Mouse (Mus musculus): ENCODE results near the gene Frzb. TPM values are rescaled to one million over a fixed set of nuclear protein-coding genes. Genes with fewer than 3 reads are reported as not detected.

Gene Frzb
- total and polyA plus RNA-seq, 2 experiments from 2014 or later: 2.4 to 2.5 TPM

GRCm38 (mm10) chr2:80465991-80466821 lies 18.8 kb upstream of the Frzb start:
- ATAC-seq (ENCODE audit: low FRiP score) (no peak), DNase-seq (ENCODE audit: low spot score) (no peak)
- no peak overlapping the region for H3K4me3 ChIP-seq (ENCODE audit: low read depth, low read length)
- H3K27me3 ChIP-seq (ENCODE audit: insufficient read depth, low read length): no peaks in the 10 kb centered on the region
- no peak for TF ChIP-seq CTCF (IDR thresholded peaks at IDR 0.05)
- H3K27ac ChIP-seq (ENCODE audit: low read depth, low read length): no peak overlapping the region
- no peaks in the 10 kb centered on the region for H3K36me3 ChIP-seq (ENCODE audit: insufficient read depth, low read length)
- no peaks in the 10 kb centered on the region for H3K9me3 ChIP-seq (ENCODE audit: low read length)
- H3K4me2 ChIP-seq (ENCODE audit: low read depth, low read length, poor library complexity, severe bottlenecking): no peak overlapping the region
- no peak overlapping the region for H3K9ac ChIP-seq (replicated peaks; ENCODE audit: low read length, poor library complexity, severe bottlenecking)
- 88% methylated on average over 16 of the region's 16 CpGs for WGBS
- no peaks in the 10 kb centered on the region for H3K4me1 ChIP-seq (ENCODE audit: insufficient read depth, low read length)

- Histone ChIP-seq H3K9me3 (ENCODE audit: low read length) (no peaks in the 10 kb centered on the region), H3K9ac (replicated peaks; ENCODE audit: low read length, poor library complexity, severe bottlenecking) (no peak overlapping the region), H3K4me2 (ENCODE audit: low read depth, low read length, poor library complexity, severe bottlenecking) (no peak overlapping the region), H3K4me3 (ENCODE audit: low read depth, low read length) (no peak overlapping the region), H3K4me1 (ENCODE audit: insufficient read depth, low read length) (no peaks in the 10 kb centered on the region), H3K27ac (ENCODE audit: low read depth, low read length) (no peak overlapping the region), H3K27me3 (ENCODE audit: insufficient read depth, low read length) (no peaks in the 10 kb centered on the region), H3K36me3 (ENCODE audit: insufficient read depth, low read length) (no peaks in the 10 kb centered on the region)
- 51% methylated on average over 8 of the region's 8 CpGs for WGBS
- DNase-seq (ENCODE audit: low spot score) (no peak), ATAC-seq (ENCODE audit: low FRiP score) (no peak)
- TF ChIP-seq CTCF (IDR thresholded peaks at IDR 0.05): no peak
These were observed 14.4 kb upstream of the Frzb start for GRCm38 (mm10) chr2:80461827-80462226.

- under 1% methylated on average over 12 of the region's 12 CpGs for WGBS
- DNase-seq (ENCODE audit: low spot score) (peak; percentile 19), ATAC-seq (ENCODE audit: low FRiP score) (peak; percentile 14; the same call in 1 of the 2 replicates)
- Histone ChIP-seq H3K4me1 (ENCODE audit: insufficient read depth, low read length) (no peaks in the 10 kb centered on the region), H3K9me3 (ENCODE audit: low read length) (no peaks in the 10 kb centered on the region), H3K9ac (replicated peaks; ENCODE audit: low read length, poor library complexity, severe bottlenecking) (no peak overlapping the region), H3K27me3 (ENCODE audit: insufficient read depth, low read length) (peaks cover 15% of the 10 kb centered on the region), H3K27ac (ENCODE audit: low read depth, low read length) (no peak overlapping the region), H3K4me3 (ENCODE audit: low read depth, low read length) (peak overlapping the region; percentile 56), H3K4me2 (ENCODE audit: low read depth, low read length, poor library complexity, severe bottlenecking) (peak overlapping the region; percentile 100), H3K36me3 (ENCODE audit: insufficient read depth, low read length) (no peaks in the 10 kb centered on the region)
- peak; percentile 25; the same call in 1 of the 2 replicates for TF ChIP-seq CTCF (IDR thresholded peaks at IDR 0.05)
These were observed 806 bp upstream of the Frzb start for GRCm38 (mm10) chr2:80448231-80448630.

GRCm38 (mm10) chr2:80446308-80447151 lies 895 bp downstream of the Frzb start:
- Histone ChIP-seq H3K4me3 (ENCODE audit: low read depth, low read length) (peak overlapping the region; percentile 56), H3K4me1 (ENCODE audit: insufficient read depth, low read length) (no peaks in the 10 kb centered on the region), H3K27ac (ENCODE audit: low read depth, low read length) (no peak overlapping the region), H3K4me2 (ENCODE audit: low read depth, low read length, poor library complexity, severe bottlenecking) (peak overlapping the region; percentile 100), H3K27me3 (ENCODE audit: insufficient read depth, low read length) (peaks cover 15% of the 10 kb centered on the region), H3K9me3 (ENCODE audit: low read length) (no peaks in the 10 kb centered on the region), H3K9ac (replicated peaks; ENCODE audit: low read length, poor library complexity, severe bottlenecking) (peak overlapping the region; percentile 40), H3K36me3 (ENCODE audit: insufficient read depth, low read length) (no peaks in the 10 kb centered on the region)
- DNase-seq (ENCODE audit: low spot score) (peak; percentile 25), ATAC-seq (ENCODE audit: low FRiP score) (peak; percentile 49)
- under 1% methylated on average over 54 of the region's 54 CpGs for WGBS
- no peak for TF ChIP-seq CTCF (IDR thresholded peaks at IDR 0.05)

GRCm38 (mm10) chr2:80445926-80446307 lies 1.5 kb downstream of the Frzb start:
- Histone ChIP-seq H3K4me3 (ENCODE audit: low read depth, low read length) (peak overlapping the region; percentile 56), H3K9ac (replicated peaks; ENCODE audit: low read length, poor library complexity, severe bottlenecking) (no peak overlapping the region), H3K4me1 (ENCODE audit: insufficient read depth, low read length) (no peaks in the 10 kb centered on the region), H3K9me3 (ENCODE audit: low read length) (no peaks in the 10 kb centered on the region), H3K27ac (ENCODE audit: low read depth, low read length) (no peak overlapping the region), H3K4me2 (ENCODE audit: low read depth, low read length, poor library complexity, severe bottlenecking) (peak overlapping the region; percentile 100), H3K36me3 (ENCODE audit: insufficient read depth, low read length) (no peaks in the 10 kb centered on the region), H3K27me3 (ENCODE audit: insufficient read depth, low read length) (peaks cover 15% of the 10 kb centered on the region)
- no peak for TF ChIP-seq CTCF (IDR thresholded peaks at IDR 0.05)
- ATAC-seq (ENCODE audit: low FRiP score) (no peak), DNase-seq (ENCODE audit: low spot score) (no peak)
- WGBS: 11% methylated on average over 10 of the region's 10 CpGs
